Mouse (Mus musculus): Measurements from ENCODE around the gene Hist1h2bp. TPM values are rescaled to one million over a fixed set of nuclear protein-coding genes. Genes with fewer than 3 reads are reported as not detected.

Gene Hist1h2bp
- total and polyA plus RNA-seq, 3 experiments = 1.9 to 2.3 TPM; not detected in 1

Small RNAs within 50 kb of the gene (microRNA-seq; reads per million reads assigned to microRNA genes)
- gene Gm19658 (0 reads per million in 2 experiments), gene Gm44346 (0 reads per million in 2 experiments), gene Gm44454 (0 reads per million in 2 experiments), gene Gm44466 (0 reads per million in 2 experiments)

Other genes with a start within 250 kb of the Hist1h2bp start
- not detected for gene Olfr1366, start 244.7 kb upstream of the Hist1h2bp start, total RNA-seq (2021)
- gene Olfr1366, start 244.7 kb upstream of the Hist1h2bp start, polyA plus RNA-seq (2012; rRNA removed) = not detected in 2 replicates
- not detected for gene Olfr1535, start 227.6 kb upstream of the Hist1h2bp start, total RNA-seq (2021)
- not detected in 2 replicates for gene Olfr1535, start 227.6 kb upstream of the Hist1h2bp start, polyA plus RNA-seq (2012; rRNA removed)
- gene Olfr1364, start 205.7 kb upstream of the Hist1h2bp start, total RNA-seq (2021) = not detected
- gene Olfr1364, start 205.7 kb upstream of the Hist1h2bp start, polyA plus RNA-seq (2012; rRNA removed) = not detected in 2 replicates
- not detected for gene Olfr1362, start 173.4 kb upstream of the Hist1h2bp start, total RNA-seq (2021)
- not detected in 2 replicates for gene Olfr1362, start 173.4 kb upstream of the Hist1h2bp start, polyA plus RNA-seq (2012; rRNA removed)
- not detected for gene Olfr11, start 144.9 kb upstream of the Hist1h2bp start, total RNA-seq (2021)
- gene Olfr11, start 144.9 kb upstream of the Hist1h2bp start, polyA plus RNA-seq (2012; rRNA removed) = not detected in 2 replicates
- gene Olfr1361, start 124.1 kb upstream of the Hist1h2bp start, total RNA-seq (2021) = not detected
- gene Olfr1361, start 124.1 kb upstream of the Hist1h2bp start, polyA plus RNA-seq (2012; rRNA removed) = not detected in 2 replicates
- not detected for gene Olfr1360, start 110.1 kb upstream of the Hist1h2bp start, total RNA-seq (2021)
- not detected in 2 replicates for gene Olfr1360, start 110.1 kb upstream of the Hist1h2bp start, polyA plus RNA-seq (2012; rRNA removed)
- gene Olfr1359, start 89.3 kb upstream of the Hist1h2bp start, total RNA-seq (2021) = not detected
- gene Olfr1359, start 89.3 kb upstream of the Hist1h2bp start, polyA plus RNA-seq (2012; rRNA removed) = not detected in 2 replicates
- gene Hist1h2bl, start 71.3 kb upstream of the Hist1h2bp start, total RNA-seq (2021) = 10 to 100 TPM; 10.5 to 12.9 TPM
- not detected in 2 replicates for gene Hist1h2bl, start 71.3 kb upstream of the Hist1h2bp start, polyA plus RNA-seq (2012; rRNA removed)
- 1 to 10 TPM; 3.5 to 9.1 TPM for gene Hist1h2ai, start 71.0 kb upstream of the Hist1h2bp start, total RNA-seq (2021)
- 1.6 TPM in 1 of 2 replicates, not detected in the other for gene Hist1h2ai, start 71.0 kb upstream of the Hist1h2bp start, polyA plus RNA-seq (2012; rRNA removed)
- 1 to 10 TPM; 5.5 to 9.1 TPM for gene Hist1h3h, start 69.8 kb upstream of the Hist1h2bp start, total RNA-seq (2021)
- not detected in 2 replicates for gene Hist1h3h, start 69.8 kb upstream of the Hist1h2bp start, polyA plus RNA-seq (2012; rRNA removed)
- gene Hist1h2bm, start 65.4 kb upstream of the Hist1h2bp start, total RNA-seq (2021) = 1 to 10 TPM in 1 of 2 experiments, under 1 TPM in 1; 0.78 to 2.8 TPM
- gene Hist1h2bm, start 65.4 kb upstream of the Hist1h2bp start, polyA plus RNA-seq (2012; rRNA removed) = 0.27 TPM in 1 of 2 replicates, not detected in the other
- 1 to 10 TPM; 1.8 to 3.2 TPM for gene Hist1h4j, start 52.4 kb upstream of the Hist1h2bp start, total RNA-seq (2021)
- gene Hist1h4j, start 52.4 kb upstream of the Hist1h2bp start, polyA plus RNA-seq (2012; rRNA removed) = 0.73 TPM in 1 of 2 replicates, not detected in the other
- 10 to 100 TPM; 24.6 to 31.5 TPM for gene Hist1h4k, start 37.0 kb upstream of the Hist1h2bp start, total RNA-seq (2021)
- 4.9 TPM in 1 of 2 replicates, not detected in the other for gene Hist1h4k, start 37.0 kb upstream of the Hist1h2bp start, polyA plus RNA-seq (2012; rRNA removed)
- 1 to 10 TPM; 1.3 to 4.2 TPM for gene Hist1h2ak, start 33.6 kb upstream of the Hist1h2bp start, total RNA-seq (2021)
- gene Hist1h2ak, start 33.6 kb upstream of the Hist1h2bp start, polyA plus RNA-seq (2012; rRNA removed) = 0.62 TPM in 1 of 2 replicates, not detected in the other
- gene Hist1h2bn, start 33.3 kb upstream of the Hist1h2bp start, total RNA-seq (2021) = 1 to 10 TPM; 2.6 to 6.9 TPM
- gene Hist1h2bn, start 33.3 kb upstream of the Hist1h2bp start, polyA plus RNA-seq (2012; rRNA removed) = 1.6 and 1.9 TPM in 2 replicates
- gene Hist1h1b, start 6.8 kb upstream of the Hist1h2bp start, total RNA-seq (2021) = 1 to 10 TPM; 2.3 to 2.5 TPM
- gene Hist1h1b, start 6.8 kb upstream of the Hist1h2bp start, polyA plus RNA-seq (2012; rRNA removed) = not detected in 2 replicates
- 10 to 100 TPM in 1 of 2 experiments, 1 to 10 TPM in 1; 9.1 to 13.1 TPM for gene Hist1h3i, start 4.1 kb upstream of the Hist1h2bp start, total RNA-seq (2021)
- gene Hist1h3i, start 4.1 kb upstream of the Hist1h2bp start, polyA plus RNA-seq (2012; rRNA removed) = 1.1 and 1.7 TPM in 2 replicates
- not detected for gene Hist1h2an, start 243 bp upstream of the Hist1h2bp start, total RNA-seq (2021)
- not detected in 2 replicates for gene Hist1h2an, start 243 bp upstream of the Hist1h2bp start, polyA plus RNA-seq (2012; rRNA removed)
- gene Hist1h2bq, start 22.7 kb downstream of the Hist1h2bp start, total RNA-seq (2021) = 10 to 100 TPM; 24.4 to 26.4 TPM
- 3.5 and 12.7 TPM in 2 replicates for gene Hist1h2bq, start 22.7 kb downstream of the Hist1h2bp start, polyA plus RNA-seq (2012; rRNA removed)
- 1 to 10 TPM in 1 of 2 experiments, not detected in 1; 7.1 TPM for gene Hist1h2ao, start 23.0 kb downstream of the Hist1h2bp start, total RNA-seq (2021)
- gene Hist1h2ao, start 23.0 kb downstream of the Hist1h2bp start, polyA plus RNA-seq (2012; rRNA removed) = not detected in 2 replicates
- 10 to 100 TPM; 42.6 to 56.8 TPM for gene Hist1h4m, start 24.3 kb downstream of the Hist1h2bp start, total RNA-seq (2021)
- 1.6 TPM in 1 of 2 replicates, not detected in the other for gene Hist1h4m, start 24.3 kb downstream of the Hist1h2bp start, polyA plus RNA-seq (2012; rRNA removed)
- 1 to 10 TPM; 3.7 to 4.9 TPM for gene Hist1h4n, start 44.7 kb downstream of the Hist1h2bp start, total RNA-seq (2021)
- 1.7 and 4.4 TPM in 2 replicates for gene Hist1h4n, start 44.7 kb downstream of the Hist1h2bp start, polyA plus RNA-seq (2012; rRNA removed)
- gene Hist1h2ap, start 46.0 kb downstream of the Hist1h2bp start, total RNA-seq (2021) = 1 to 10 TPM; 2.8 to 9.6 TPM
- gene Hist1h2ap, start 46.0 kb downstream of the Hist1h2bp start, polyA plus RNA-seq (2012; rRNA removed) = 1.1 and 3.4 TPM in 2 replicates
- gene Hist1h2br, start 46.3 kb downstream of the Hist1h2bp start, total RNA-seq (2021) = 10 to 100 TPM; 24.3 to 26.7 TPM
- 3.5 and 12.7 TPM in 2 replicates for gene Hist1h2br, start 46.3 kb downstream of the Hist1h2bp start, polyA plus RNA-seq (2012; rRNA removed)
- under 1 TPM; 0.70 to 0.73 TPM for gene Zfp184, start 157.6 kb downstream of the Hist1h2bp start, total RNA-seq (2021)
- 0.35 and 0.43 TPM in 2 replicates for gene Zfp184, start 157.6 kb downstream of the Hist1h2bp start, polyA plus RNA-seq (2012; rRNA removed)
- gene Pom121l2, start 193.7 kb downstream of the Hist1h2bp start, total RNA-seq (2021) = not detected
- gene Pom121l2, start 193.7 kb downstream of the Hist1h2bp start, polyA plus RNA-seq (2012; rRNA removed) = 0.06 TPM in 2 replicates
- gene Prss16, start 222.3 kb downstream of the Hist1h2bp start, total RNA-seq (2021) = not detected
- gene Prss16, start 222.3 kb downstream of the Hist1h2bp start, polyA plus RNA-seq (2012; rRNA removed) = 0.23 TPM in 1 of 2 replicates, not detected in the other
- gene Hist1h2ah, start 248.1 kb downstream of the Hist1h2bp start, total RNA-seq (2021) = 1 to 10 TPM; 8.1 to 10.0 TPM
- 1.1 TPM in 1 of 2 replicates, not detected in the other for gene Hist1h2ah, start 248.1 kb downstream of the Hist1h2bp start, polyA plus RNA-seq (2012; rRNA removed)
- 10 to 100 TPM in 1 of 2 experiments, 1 to 10 TPM in 1; 7.3 to 10.0 TPM for gene Hist1h2bk, start 248.4 kb downstream of the Hist1h2bp start, total RNA-seq (2021)
- not detected in 2 replicates for gene Hist1h2bk, start 248.4 kb downstream of the Hist1h2bp start, polyA plus RNA-seq (2012; rRNA removed)

Data from heart, adult 2 months (tissue).